Mouse (Mus musculus) megakaryocyte, embryonic 14.5 days (primary cell): ENCODE results near the gene Chuk.

ENCODE experiments used
- FLI1 ChIP-seq: IDR thresholded peaks from 2 replicates; pipeline ENCODE4 v1.6.1; 2012; ENCODE audit warnings: low read length, inconsistent platforms, mixed read lengths
- GATA1 ChIP-seq: IDR thresholded peaks from 3 replicates; pipeline ENCODE4 v1.6.1; 2012; ENCODE audit warnings: mixed read lengths, low read length, inconsistent platforms, borderline replicate concordance

GRCm38 (mm10) chr19:44100840-44101239 is 6.4 kb downstream of the Chuk start:
- TF ChIP-seq GATA1 (no peak), FLI1 (no peak)
